Mouse (Mus musculus) gastrocnemius, postnatal 10 days (tissue): Measurements from ENCODE around the gene Clint1. TPM values are rescaled to one million over a fixed set of nuclear protein-coding genes. Genes with fewer than 3 reads are reported as not detected.

Source experiments
- DNase-seq: peaks from one replicate; pipeline ENCODE4 v3.0.0; 2021; ENCODE audit warnings: mixed read lengths
- microRNA-seq, 2 experiments: library from miRNA; unstranded; fragments of <30 nt; microRNA quantifications; one replicate each; pipeline ENCODE4 v1.2.0; 2021
- total RNA-seq, 2 experiments: library from RNA; stranded (reverse); gene quantifications; 2 replicates each; pipeline ENCODE4 v1.2.3; 2021

Clint1 gene
- total RNA-seq, 2 experiments from 2014 or later = 44.9 to 51.3 TPM

DNA sequence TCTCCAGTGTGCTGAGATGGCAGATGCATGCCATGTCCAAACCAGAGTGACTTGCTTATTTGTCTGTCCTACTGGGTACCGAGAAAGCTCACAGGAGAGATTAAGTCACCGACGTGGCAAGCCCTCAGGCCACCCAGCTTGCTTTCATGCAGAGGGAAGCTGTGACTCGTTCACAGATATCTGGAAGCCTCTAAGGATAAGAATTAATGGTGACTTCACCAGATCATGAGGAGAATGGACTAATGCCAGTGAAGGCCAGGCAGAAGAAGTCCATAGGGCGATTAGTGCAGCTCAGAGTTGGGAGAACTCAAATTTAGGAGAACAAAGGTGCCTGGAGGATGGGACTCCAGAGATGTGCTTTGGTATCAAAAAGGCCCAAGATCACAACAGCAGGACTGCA, 75.6 kb downstream of the Clint1 start:
- no peak for DNase-seq

DNA sequence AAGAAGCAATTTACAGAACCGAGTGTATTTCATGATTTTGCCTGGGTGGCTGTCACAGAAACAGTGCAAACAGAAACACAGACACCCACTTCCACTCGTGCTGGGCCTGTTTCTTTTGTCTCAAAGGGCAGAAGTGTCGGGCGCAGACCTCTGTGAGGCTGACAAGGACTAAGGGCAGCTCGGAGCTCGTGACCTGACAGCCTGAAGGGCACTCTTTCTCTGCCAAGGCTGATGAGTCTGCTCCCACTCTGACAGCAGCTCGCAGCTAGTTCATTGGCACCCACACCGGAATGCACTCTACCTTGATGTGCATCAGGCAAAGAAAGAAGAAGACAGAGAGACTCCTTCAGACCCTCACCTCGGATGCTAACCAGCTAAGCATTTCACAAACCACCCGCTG, 77.7 kb downstream of the Clint1 start:
- DNase-seq = no peak

DNA sequence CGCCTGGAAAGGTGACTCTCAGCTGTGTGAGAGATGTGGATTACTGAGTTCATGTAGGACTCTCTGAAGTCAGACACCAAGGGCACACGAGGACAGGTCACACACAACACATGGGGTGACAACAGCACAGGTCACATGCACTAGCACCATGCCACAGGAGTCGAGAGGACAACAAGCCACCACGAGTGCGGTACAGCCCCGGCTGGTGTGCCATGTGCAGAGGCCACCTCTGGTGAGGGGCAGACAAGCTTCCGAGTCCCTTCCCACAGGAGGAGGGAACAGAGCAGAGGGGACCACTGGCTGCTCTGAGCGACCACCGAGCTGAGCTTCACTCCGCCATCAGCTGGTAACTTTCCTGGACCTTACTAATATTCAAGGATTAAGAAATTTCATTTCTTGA, 80.9 kb downstream of the Clint1 start:
- DNase-seq = no peak

DNA sequence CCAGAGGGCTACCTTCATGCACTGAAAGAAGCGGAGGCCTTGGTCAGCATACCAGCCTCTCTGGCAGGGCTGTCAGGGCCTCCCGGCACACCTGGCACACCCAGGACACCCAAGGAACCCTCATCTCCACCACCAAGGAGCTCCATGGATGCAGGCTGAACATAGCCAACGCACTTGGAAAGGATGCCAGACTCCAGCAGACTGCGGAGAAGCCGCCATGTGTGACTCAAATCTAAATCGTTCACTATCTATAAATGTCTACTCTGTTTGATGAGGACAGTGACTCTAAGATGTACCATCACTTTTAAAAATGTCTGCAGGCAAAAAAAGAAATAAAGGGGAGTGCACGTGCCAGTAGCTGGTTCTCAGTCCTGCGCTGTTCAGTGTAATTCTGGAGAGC, 85.6 kb downstream of the Clint1 start:
- DNase-seq = no peak

DNA sequence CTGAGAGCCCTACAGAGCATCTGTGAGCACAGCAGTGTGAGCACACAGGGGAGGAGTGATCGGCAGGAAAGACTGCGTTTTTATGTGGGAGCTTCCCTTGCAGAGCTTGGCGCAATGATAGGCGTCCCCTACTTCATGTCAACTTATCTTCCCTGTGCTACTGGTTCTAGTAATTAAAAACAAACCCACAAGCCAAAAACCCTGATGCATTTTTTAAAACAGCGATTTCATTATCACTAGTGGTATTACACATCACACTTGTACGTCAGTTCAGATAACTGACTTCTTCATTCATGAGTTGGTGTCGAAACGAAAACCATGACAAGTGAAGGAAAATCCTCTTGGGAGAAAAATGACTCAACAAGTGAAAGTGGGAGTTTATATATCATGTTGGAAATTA, 87.1 kb downstream of the Clint1 start:
- no peak for DNase-seq

DNA sequence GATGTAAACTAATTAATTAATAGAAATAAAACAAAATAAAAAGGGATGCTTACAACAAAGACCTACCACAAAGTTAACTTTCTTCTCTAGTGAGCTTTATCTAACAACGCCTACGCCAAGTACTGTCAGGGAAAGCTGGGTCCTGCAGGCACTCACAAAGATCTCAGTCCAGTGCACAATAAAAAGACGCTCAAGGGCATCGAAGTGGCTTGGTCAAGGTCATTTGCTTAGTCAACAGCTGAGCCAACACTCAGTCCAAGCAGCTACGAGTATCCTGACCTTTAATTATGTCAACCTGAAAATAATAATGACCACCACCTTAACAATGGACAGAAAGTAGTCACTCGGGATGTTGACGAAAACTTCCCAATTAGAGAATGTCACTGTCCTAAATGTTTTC, 90.4 kb downstream of the Clint1 start:
- DNase-seq = no peak

DNA sequence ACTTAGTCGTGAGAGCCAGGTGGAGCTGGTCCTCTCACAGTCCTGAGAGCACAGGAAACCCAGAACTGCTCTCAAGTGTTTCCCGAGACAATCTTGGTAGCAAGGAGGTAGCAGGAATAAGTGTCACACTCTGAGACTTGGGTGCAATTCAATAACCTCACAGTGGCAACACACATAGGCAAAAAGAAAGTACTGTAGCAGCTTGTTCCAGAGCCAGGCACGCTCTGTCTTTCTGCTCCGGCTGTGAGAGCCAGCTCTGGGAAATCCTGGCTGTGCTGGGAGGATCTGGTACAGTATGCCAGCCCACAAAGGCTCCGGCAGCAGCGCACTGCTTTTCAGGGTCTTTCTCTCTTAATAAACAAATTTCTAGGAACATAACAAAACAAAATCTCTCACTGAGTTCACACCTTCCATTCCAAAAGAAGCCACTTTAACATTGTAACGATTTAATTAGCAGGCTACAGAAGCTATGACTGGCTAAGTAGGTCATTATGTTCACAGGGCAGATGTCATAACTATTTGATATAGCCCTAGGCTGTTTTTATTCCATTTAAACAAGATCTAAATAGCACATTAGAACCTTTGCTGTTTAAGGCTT, 91.4 kb downstream of the Clint1 start:
- DNase-seq = peak; percentile 19

DNA sequence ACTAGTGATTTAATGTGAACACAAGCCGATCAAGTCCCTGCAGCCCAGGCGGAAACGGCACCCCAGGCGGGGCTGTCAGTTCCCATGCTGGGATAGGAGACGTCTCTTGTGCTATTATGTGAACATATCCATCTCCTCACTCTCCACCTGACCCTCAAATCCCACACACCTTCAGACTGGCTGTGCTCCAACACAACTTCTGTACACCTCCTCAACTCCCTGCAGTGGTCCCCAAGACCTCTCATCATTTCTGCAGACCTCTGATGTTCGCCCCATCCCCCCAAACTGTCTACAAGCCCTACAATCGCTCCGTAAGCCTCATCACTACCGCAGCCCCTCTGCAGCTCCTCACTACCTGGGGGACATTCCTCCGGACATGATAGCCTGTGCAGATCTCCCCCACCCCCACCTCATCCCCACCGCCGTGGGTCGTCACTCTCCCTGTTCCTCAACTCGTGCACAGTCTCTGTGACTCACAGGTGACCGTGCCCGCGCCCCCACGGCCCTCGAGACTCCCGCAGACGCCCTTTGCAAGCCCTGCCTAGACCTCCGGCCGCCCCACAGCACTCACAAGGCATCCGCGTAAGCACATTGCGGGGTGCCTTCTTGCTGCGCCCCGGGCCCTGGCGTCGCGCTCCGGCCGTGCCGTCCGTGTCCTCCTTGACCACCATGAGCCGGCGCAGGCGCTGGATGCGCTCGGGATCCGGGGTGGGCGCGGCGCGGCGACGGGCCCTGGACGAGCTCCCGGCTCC, 92.2 kb downstream of the Clint1 start:
- peak; percentile 58 for DNase-seq

DNA sequence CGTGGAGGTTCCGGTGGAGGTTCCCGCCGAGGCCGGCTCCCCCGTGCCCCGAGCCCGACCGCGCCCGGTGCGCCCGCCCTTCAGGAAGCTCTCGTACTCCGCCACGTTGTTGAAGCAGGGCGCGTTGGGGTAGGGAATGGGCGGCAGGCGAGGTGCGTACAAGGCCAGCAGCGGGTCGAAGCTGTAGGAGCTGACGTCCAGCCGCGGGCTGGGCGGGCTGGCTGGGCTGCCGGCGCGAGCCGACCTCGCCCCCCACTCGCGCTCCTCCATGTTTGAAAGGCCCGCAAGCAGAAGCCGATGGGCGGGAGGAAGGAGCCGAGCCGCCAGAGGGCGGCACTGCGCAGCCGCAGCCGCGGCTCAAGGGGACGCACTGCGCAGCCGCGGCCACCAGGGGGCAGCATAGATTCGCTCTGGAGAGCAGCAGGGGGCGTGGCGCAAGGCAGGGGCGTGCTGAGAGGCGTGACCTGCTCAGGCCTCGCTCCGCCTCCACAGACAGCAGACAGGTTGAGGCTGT, 92.8 kb downstream of the Clint1 start, which contains the start of gene Lsm11:
Gene Lsm11 (minus strand): TSS at position 293 of the 514 bp plus-strand sequence.
- DNase-seq = peak; percentile 99

DNA sequence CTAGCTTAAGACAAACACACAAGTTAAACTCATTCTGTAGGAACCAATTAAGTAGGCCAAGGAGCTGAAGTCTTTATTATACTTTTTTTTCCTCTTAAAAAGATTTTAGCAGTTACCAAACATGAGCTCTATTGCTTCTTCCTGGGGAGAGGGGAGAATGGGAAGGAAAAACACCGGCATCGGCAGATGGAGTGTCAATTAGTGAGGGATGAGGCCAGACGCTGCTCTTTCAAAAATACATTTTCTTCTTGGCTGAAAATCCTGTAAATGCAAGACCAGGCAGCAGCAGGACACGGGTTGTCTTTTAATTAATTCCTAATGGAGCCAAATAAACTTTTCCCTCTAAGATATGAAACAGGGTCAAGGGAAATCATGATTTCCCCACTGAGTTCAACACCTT, 94.9 kb downstream of the Clint1 start:
- DNase-seq = no peak

DNA sequence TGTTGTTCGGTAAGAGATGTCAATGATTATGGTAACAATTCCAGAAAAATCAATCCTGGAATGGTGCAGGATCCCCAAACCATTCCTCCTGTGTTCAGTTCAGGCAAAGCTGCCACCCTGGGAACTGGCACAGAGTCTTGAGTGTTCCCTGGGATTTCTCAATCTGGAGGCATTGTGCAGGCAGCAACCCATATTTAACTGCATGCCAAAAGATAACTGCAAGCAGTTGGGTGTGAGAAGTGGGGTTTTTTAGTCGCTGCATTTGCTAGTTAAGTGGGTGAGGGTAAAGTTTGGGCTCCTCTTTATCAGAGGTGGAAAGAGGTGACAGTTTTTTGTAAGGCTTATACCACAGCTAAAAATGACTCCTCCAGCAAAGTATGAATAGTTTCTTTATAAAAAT, 95.6 kb downstream of the Clint1 start:
- no peak for DNase-seq

DNA sequence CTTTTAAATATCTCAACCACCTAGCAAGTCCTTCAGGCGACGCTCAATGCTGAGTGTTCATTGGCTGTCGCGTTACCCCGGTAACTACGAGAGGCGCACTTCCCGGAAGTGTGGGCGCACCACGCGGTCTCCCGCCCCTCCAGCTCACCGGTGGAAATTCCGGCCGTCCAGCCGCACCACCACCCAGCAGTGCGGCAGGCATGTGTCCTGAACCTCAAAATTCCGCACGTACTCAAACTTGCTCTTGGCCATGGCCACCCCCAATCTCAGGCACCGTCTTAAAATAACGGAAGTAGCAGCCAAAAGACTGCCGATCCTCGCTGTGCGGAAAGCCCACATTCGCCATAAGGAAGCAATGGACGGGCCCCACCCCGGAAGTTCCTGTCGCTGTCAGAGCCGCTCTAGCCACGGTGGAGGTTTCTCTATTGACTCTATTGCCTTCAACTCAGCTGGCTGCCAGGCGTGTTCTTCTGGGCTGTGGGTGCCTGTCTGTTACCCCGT, 103.3 kb downstream of the Clint1 start, which contains the start of gene Thg1l:
Gene Thg1l (minus strand): TSS at position 368 of the 501 bp plus-strand sequence.
- DNase-seq = peak; percentile 85

DNA sequence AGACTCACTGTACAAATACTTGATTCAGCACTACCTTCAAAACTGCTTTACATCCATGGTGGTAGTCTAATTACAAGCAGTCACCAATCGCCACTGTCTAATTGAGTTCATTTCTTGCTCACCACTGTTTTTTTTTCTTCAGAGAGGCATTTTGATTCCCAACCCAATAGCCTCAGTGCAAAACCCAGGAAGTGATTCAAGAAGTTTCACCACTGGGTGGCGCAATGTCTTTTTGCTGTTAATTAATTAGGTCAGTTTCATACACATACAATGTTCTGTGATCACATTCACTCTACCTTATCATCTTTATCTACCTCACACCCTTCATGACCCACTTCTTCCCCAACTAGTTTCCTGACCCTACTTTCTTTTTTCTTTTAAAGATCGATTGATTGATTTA, 107.7 kb downstream of the Clint1 start:
- peak; percentile 24 for DNase-seq

DNA sequence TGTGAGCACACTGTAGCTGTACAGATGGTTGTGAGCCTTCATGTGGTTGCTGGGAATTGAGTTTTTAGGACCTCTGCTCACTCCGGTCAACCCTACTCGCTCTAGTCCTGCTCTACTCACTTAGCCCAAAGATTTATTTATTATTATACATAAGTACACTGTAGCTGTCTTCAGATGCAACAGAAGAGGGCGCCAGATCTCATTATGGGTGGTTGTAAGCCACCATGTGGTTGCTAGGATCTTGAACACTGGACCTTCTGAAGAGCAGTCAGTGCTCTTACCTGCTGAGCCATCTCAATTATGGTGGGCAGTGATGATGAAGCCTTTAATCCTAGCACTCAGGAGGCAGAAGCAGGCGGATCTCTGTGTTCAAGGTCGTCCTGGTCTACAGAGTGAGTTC, 108.2 kb downstream of the Clint1 start:
- no peak for DNase-seq

Small RNAs within 50 kb of the gene (microRNA-seq; reads per million reads assigned to microRNA genes)
- 0 reads per million in 2 experiments for gene Gm22751

Other genes starting within 250 kb of the Clint1 start
- gene Lsm11, start 92.9 kb downstream of the Clint1 start, total RNA-seq = 1 to 10 TPM; 3.7 to 4.1 TPM
- gene Thg1l, start 103.4 kb downstream of the Clint1 start, total RNA-seq = 10 to 100 TPM in 1 of 2 experiments, 1 to 10 TPM in 1; 6.2 to 11.3 TPM
- gene Sox30, start 128.3 kb downstream of the Clint1 start, total RNA-seq = under 1 TPM in 1 of 2 experiments, not detected in 1; 0.07 TPM
- 1 to 10 TPM in 1 of 2 experiments, under 1 TPM in 1; 0.72 to 1.4 TPM for gene Gm12166, start 200.3 kb downstream of the Clint1 start, total RNA-seq
- gene Adam19, start 203.9 kb downstream of the Clint1 start, total RNA-seq = 10 to 100 TPM; 30.9 to 42.8 TPM